Mouse (Mus musculus) neural tube, postnatal 0 days (tissue): ENCODE measurements around the gene Vmn1r60. TPM values are rescaled to one million over a fixed set of nuclear protein-coding genes. Genes with fewer than 3 reads are reported as not detected.

Source experiments
- polyA plus RNA-seq: library from polyadenylated mRNA; unstranded; fragments of >200 nt; fragmentation: Nextera tagmentation; extraction: Ambion mirVana; gene quantifications from 2 replicates; pipeline ENCODE4 v1.2.1, GENCODE M21; 2015

Gene Vmn1r60
- not detected in 2 replicates for polyA plus RNA-seq

DNA sequence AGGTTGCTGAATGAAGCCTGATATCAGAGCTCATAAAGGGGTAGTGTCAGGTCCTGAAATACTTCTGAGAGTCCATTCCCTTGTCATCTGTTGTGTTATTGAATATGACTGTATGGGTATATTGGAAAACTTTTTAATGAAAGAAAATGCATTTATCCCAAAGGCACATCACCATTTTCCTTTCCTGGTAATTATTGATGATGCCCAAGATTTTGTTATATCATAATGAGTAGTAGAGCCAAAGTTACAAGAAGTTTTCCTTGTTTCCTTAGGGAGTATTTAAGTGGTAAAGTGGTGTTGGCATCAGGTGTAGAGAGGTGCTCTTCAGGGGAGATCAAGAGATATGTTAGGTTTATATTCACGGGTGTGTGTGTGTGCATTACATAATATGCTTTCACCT is at the start of gene Vmn1r60:
TSS of gene Vmn1r60 (minus strand) at position 101 of the 400 bp plus-strand sequence.

DNA sequence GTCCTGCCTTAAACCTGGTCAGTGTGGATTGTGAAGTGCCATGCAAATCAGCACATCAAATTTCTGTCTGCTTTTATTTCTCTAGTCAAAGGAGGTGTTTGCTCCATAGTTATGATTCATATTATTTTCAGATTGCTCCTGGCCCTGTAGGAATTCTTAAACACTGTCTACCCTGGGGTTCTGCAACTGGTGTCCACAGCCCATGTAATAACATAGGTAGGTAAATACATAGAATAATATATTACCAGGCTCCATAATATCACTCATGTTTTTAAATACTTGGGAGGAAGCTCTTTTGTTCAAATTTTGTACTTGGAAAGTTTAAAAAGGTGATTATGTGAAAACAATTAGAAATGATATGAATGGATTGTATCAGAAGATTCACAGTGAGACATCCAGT is 53.3 kb downstream of the Vmn1r60 start, which contains the start of gene Vmn2r28:
TSS of gene Vmn2r28 (minus strand) at position 101 of the 400 bp plus-strand sequence.

Other genes with a start within 250 kb of the Vmn1r60 start
- not detected in 2 replicates for gene Gm5065, start 196.8 kb downstream of the Vmn1r60 start, polyA plus RNA-seq
- gene Nlrp2, start 196.3 kb downstream of the Vmn1r60 start, polyA plus RNA-seq: not detected in 2 replicates
- gene Vmn1r58, start 133.9 kb downstream of the Vmn1r60 start, polyA plus RNA-seq: not detected in 2 replicates
- not detected in 2 replicates for gene Vmn1r59, start 90.5 kb downstream of the Vmn1r60 start, polyA plus RNA-seq
- not detected in 2 replicates for gene Vmn2r28, start 53.4 kb downstream of the Vmn1r60 start, polyA plus RNA-seq
- not detected in 2 replicates for gene Vmn1r61, start 66.0 kb upstream of the Vmn1r60 start, polyA plus RNA-seq
- gene Vmn1r62, start 126.3 kb upstream of the Vmn1r60 start, polyA plus RNA-seq: not detected in 2 replicates